ENCODE assay signal across 13 mouse cellular contexts in the genomic region with DNA sequence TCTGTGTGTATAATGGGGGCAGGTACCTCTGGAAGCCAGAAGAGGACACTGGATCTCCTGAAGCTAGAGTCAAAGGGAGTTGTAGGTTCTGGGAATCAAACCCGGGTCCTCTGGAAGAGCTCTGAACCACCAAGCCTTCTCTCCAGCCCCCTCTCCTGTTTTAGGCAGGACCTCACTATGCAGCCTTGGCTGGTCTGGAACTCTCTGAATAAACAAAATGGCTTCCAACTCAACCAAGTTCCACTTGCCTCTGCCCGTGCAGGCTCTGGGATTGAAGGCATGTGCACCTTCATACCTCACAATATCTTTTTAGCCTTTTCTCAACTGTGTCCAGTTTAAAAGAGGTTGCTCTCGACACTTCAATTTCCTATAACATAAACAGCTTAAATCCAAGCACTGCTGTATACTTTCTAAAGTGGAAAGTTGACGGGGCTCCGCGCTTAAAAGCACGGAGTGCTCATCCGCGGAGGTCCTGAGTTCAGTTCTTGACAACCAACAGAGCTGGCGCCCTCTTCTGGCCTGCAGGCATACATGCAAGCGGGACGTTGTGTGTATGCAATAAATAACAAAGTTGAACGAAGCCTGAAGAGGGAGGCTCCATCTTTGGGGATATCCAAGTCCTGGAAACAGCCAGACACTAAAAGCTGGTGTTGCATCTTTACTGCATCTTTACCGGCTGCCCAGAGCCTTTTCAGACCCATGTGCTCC. TPM values are rescaled to one million over a fixed set of nuclear protein-coding genes. Genes with fewer than 3 reads are reported as not detected.
DNase-seq lines count a peak whose midpoint lies in the region; ATAC-seq and TF ChIP-seq lines count a peak whose summit lies in the region.
"Had no signal": no experiment of that assay in that cellular context is flagged by ENCODE, and none has a peak within 500 bp of the region (broad histone marks: within the 10 kb centered on the region; RNA-seq: fewer than 3 reads in every experiment).

No protein-coding gene starts in this region.

- no peak for DNase-seq in liver, adult 2 months (ENCODE audit: extremely low read depth, low read depth, low spot score)
- DNase-seq in NIH3T3 (ENCODE audit: low read depth) (peak; percentile 45), MN1 (ENCODE audit: low spot score) (no peak)
- DNase-seq in thymus, postnatal 14 days = peak; percentile 41
- DNase-seq in ovary, postnatal 14 days (ENCODE audit: low spot score) = no peak
- DNase-seq: kidney, adult 18-20 months had no signal

- ATAC-seq in liver, embryonic 12.5 days = no peak
- ATAC-seq in embryonic facial prominence, embryonic 15.5 days (ENCODE audit: insufficient number of reproducible peaks, low FRiP score, low TSS enrichment, low read depth) = no peak
- ATAC-seq: midbrain, embryonic 15.5 days had no signal

- no peak overlapping the region for H3K4me2 ChIP-seq in liver, embryonic 12.5 days
- H3K4me2 ChIP-seq in embryonic facial prominence, embryonic 15.5 days (replicated peaks) = peak overlapping the region; percentile 15; the same call in 1 of the 2 replicates
- H3K4me2 ChIP-seq: midbrain, embryonic 15.5 days had no signal

- H3K4me1 ChIP-seq in liver, adult 2 months (ENCODE audit: control insufficient read depth, insufficient read depth, low read length) = no peaks in the 10 kb centered on the region
- H3K4me1 ChIP-seq in liver, embryonic 12.5 days = no peaks in the 10 kb centered on the region
- peaks cover 30% of the 10 kb centered on the region for H3K4me1 ChIP-seq in embryonic facial prominence, embryonic 15.5 days
- H3K4me1 ChIP-seq: midbrain, embryonic 15.5 days had no signal

- TF ChIP-seq POLR2A in liver, adult 2 months (IDR thresholded peaks at IDR 0.05; ENCODE audit: extremely low read depth, insufficient read depth, low read length) = no peak

- H3K27me3 ChIP-seq in liver, adult 2 months (ENCODE audit: control insufficient read depth, insufficient read depth, low read length) = no peaks in the 10 kb centered on the region
- peaks cover 9% of the 10 kb centered on the region; the same call in 1 of the 2 replicates for H3K27me3 ChIP-seq in liver, embryonic 12.5 days (replicated peaks)
- no peaks in the 10 kb centered on the region for H3K27me3 ChIP-seq in embryonic facial prominence, embryonic 15.5 days
- H3K27me3 ChIP-seq: midbrain, embryonic 15.5 days had no signal

- H3K4me3 ChIP-seq in liver, adult 2 months (ENCODE audit: insufficient read depth, low read depth, low read length) = no peak overlapping the region
- no peak overlapping the region for H3K4me3 ChIP-seq in liver, embryonic 12.5 days
- H3K4me3 ChIP-seq in embryonic facial prominence, embryonic 15.5 days (replicated peaks) = no peak overlapping the region
- H3K4me3 ChIP-seq: erythroblast, embryonic 14.5 days; midbrain, embryonic 15.5 days had no signal

- peak; percentile 77 for TF ChIP-seq CTCF in liver, adult 2 months (IDR thresholded peaks at IDR 0.05; ENCODE audit: low read depth, low read length)

- H3K36me3 ChIP-seq in liver, adult 2 months (ENCODE audit: control insufficient read depth, insufficient read depth, low read length) = no peaks in the 10 kb centered on the region
- no peaks in the 10 kb centered on the region for H3K36me3 ChIP-seq in liver, embryonic 12.5 days
- H3K36me3 ChIP-seq in embryonic facial prominence, embryonic 15.5 days = no peaks in the 10 kb centered on the region
- H3K36me3 ChIP-seq: midbrain, embryonic 15.5 days had no signal

- WGBS in liver, adult 2 months = 61% methylated on average over 14 of the region's 14 CpGs
- WGBS in liver, embryonic 12.5 days (ENCODE audit: insufficient replicate concordance) = 46% methylated on average over 14 of the region's 14 CpGs
- 53% methylated on average over 14 of the region's 14 CpGs for WGBS in embryonic facial prominence, embryonic 15.5 days

- no peaks in the 10 kb centered on the region for H3K79me2 ChIP-seq in liver, adult 2 months (ENCODE audit: control insufficient read depth, insufficient read depth, low read length)

- H3K9me3 ChIP-seq in liver, embryonic 12.5 days (replicated peaks) = no peaks in the 10 kb centered on the region
- H3K9me3 ChIP-seq in embryonic facial prominence, embryonic 15.5 days (replicated peaks) = no peaks in the 10 kb centered on the region
- H3K9me3 ChIP-seq: midbrain, embryonic 15.5 days had no signal

- H3K27ac ChIP-seq in liver, adult 2 months (replicated peaks; ENCODE audit: insufficient read depth, low read depth, low read length) = no peak overlapping the region
- no peak overlapping the region for H3K27ac ChIP-seq in liver, embryonic 12.5 days
- H3K27ac ChIP-seq in embryonic facial prominence, embryonic 15.5 days (replicated peaks) = peak overlapping the region; percentile 77
- H3K27ac ChIP-seq: midbrain, embryonic 15.5 days had no signal

- H3K9ac ChIP-seq in liver, adult 2 months (ENCODE audit: low read depth, low read length) = no peak overlapping the region
- H3K9ac ChIP-seq in liver, embryonic 12.5 days = no peak overlapping the region
- H3K9ac ChIP-seq in embryonic facial prominence, embryonic 15.5 days = no peak overlapping the region
- H3K9ac ChIP-seq: midbrain, embryonic 15.5 days had no signal

RNA-seq across cellular contexts. Expression of a gene that starts 14.5 kb away (rescaled TPM):
- not detected in 2 replicates for total RNA-seq in liver, adult 2 months (2014; rRNA removed)
- polyA plus RNA-seq in liver, adult 2 months (2012; rRNA removed) = not detected in 2 replicates
- polyA plus RNA-seq in liver, embryonic 12.5 days (2016; fragmentation: Nextera tagmentation; extraction: Ambion mirVana) = not detected in 2 replicates
- polyA plus RNA-seq in embryonic facial prominence, embryonic 15.5 days (2015; fragmentation: Nextera tagmentation; extraction: Ambion mirVana) = 0.41 and 0.53 TPM in 2 replicates
- total RNA-seq: adrenal gland, postnatal 36 days; granulocyte monocyte progenitor cell, adult 5-6 weeks had no signal
- polyA plus RNA-seq: erythroblast, embryonic 14.5 days; limb, embryonic 11.5 days had no signal

RNA-seq across cellular contexts. Expression of a gene that starts 53.6 kb away (rescaled TPM):
- total RNA-seq in liver, adult 2 months (2014; rRNA removed) = not detected in 2 replicates
- not detected in 2 replicates for polyA plus RNA-seq in liver, adult 2 months (2012; rRNA removed)
- polyA plus RNA-seq in liver, embryonic 12.5 days (2016; fragmentation: Nextera tagmentation; extraction: Ambion mirVana) = not detected in 2 replicates
- polyA plus RNA-seq in embryonic facial prominence, embryonic 15.5 days (2015; fragmentation: Nextera tagmentation; extraction: Ambion mirVana) = 0.27 and 0.88 TPM in 2 replicates
- total RNA-seq: adrenal gland, postnatal 36 days; granulocyte monocyte progenitor cell, adult 5-6 weeks had no signal
- polyA plus RNA-seq: erythroblast, embryonic 14.5 days had no signal

Comparison
In these comparisons a context has a peak if more than half of its experiments do, and no peak if none do; other contexts are left out.
1. DNase-seq: peak in NIH3T3 (single experiment) and thymus, postnatal 14 days (single experiment); none in liver, adult 2 months (single experiment), MN1 (single experiment) and ovary, postnatal 14 days (single experiment).